Mouse (Mus musculus) heart, postnatal 0 days (tissue): ENCODE measurements at regions not wholly inside any gene's neighbourhood (a gene's known extent, or its start where the extent isn't known, plus 50 kb on each side); places are given as distances from the start of the nearest gene placed in this dataset.

Experiments used
- CTCF ChIP-seq: IDR thresholded peaks from 2 replicates; pipeline ENCODE4 v1.5.1; 2016; ENCODE audit warnings: antibody characterized with exemption, control low read depth, low read depth
- EP300 ChIP-seq: IDR thresholded peaks from 2 replicates; pipeline ENCODE4 v1.6.1; 2016; ENCODE audit warnings: antibody characterized with exemption, low read depth

DNA sequence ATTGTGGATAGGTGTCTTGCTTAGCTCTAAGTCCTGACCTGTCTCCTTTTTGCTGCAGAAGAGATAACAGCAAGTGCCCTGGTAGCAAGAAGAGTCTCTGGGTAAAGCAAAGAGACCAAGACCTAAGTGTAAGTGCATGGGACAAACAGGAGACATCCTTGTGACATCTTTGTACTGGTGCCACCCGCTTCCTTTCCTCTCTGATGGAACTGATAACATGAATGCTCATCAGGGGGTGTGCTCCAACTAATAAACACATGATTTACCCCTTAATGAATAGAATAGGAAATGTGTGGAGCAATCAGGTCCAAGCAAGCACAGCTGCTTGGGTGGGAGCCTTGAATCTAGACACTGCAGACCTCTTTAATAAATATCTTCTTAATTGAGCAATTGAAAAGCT is 362.9 kb upstream of the Nrp1 start:
- no peak for TF ChIP-seq CTCF
- no peak for TF ChIP-seq EP300
